Comparison of ENCODE assay signal across 29 mouse cellular contexts in genomic region chr6:108192632-108193031, GRCm38 (mm10). TPM values are rescaled to one million over a fixed set of nuclear protein-coding genes. Genes with fewer than 3 reads are reported as not detected.
DNase-seq lines count a peak whose midpoint lies in the region; ATAC-seq and TF ChIP-seq lines count a peak whose summit lies in the region.
"Had no signal": no experiment of that assay in that cellular context is flagged by ENCODE, and none has a peak within 500 bp of the region (broad histone marks: within the 10 kb centered on the region; RNA-seq: fewer than 3 reads in every experiment).

No protein-coding gene starts in this region.

- H3K4me3 ChIP-seq in spleen, adult 2 months (ENCODE audit: extremely low read depth, insufficient read depth, insufficient read length) = no peak overlapping the region
- no peak overlapping the region for H3K4me3 ChIP-seq in forebrain, embryonic 16.5 days (replicated peaks; ENCODE audit: low read length)
- H3K4me3 ChIP-seq: embryonic facial prominence, embryonic 12.5 days; gastrocnemius, adult 2 months; heart, embryonic 15.5 days; intestine, embryonic 15.5 days; limb, embryonic 12.5 days had no signal

- TF ChIP-seq POLR2A in spleen, adult 2 months (IDR thresholded peaks at IDR 0.05; ENCODE audit: low read depth, low read length) = no peak

- H3K9ac ChIP-seq in forebrain, embryonic 16.5 days (replicated peaks; ENCODE audit: low read depth, low read length) = no peak overlapping the region
- H3K9ac ChIP-seq: embryonic facial prominence, embryonic 12.5 days; heart, embryonic 15.5 days; intestine, embryonic 15.5 days; limb, embryonic 12.5 days; liver, postnatal 0 days had no signal

- ATAC-seq in forebrain, embryonic 16.5 days = no peak
- ATAC-seq: activated CD4-positive, CD25-positive, alpha-beta regulatory T cell, adult 4 months; hindbrain, embryonic 16.5 days; intestine, embryonic 15.5 days; liver, postnatal 0 days; lung, postnatal 0 days had no signal

- WGBS in spleen, adult 2 months = 8% methylated on average over 4 of the region's 4 CpGs
- 52% methylated on average over 4 of the region's 4 CpGs for WGBS in forebrain, embryonic 16.5 days

- intact Hi-C loops in heart, postnatal 36 days (cut with DNase I) = no loop called here

- no peak overlapping the region for H3K4me2 ChIP-seq in forebrain, embryonic 16.5 days (ENCODE audit: low read length)
- H3K4me2 ChIP-seq: embryonic facial prominence, embryonic 12.5 days; heart, embryonic 15.5 days; intestine, embryonic 15.5 days; limb, embryonic 12.5 days; liver, embryonic 11.5 days; midbrain, embryonic 11.5 days had no signal

- TF ChIP-seq CTCF in spleen, adult 2 months (IDR thresholded peaks at IDR 0.05; ENCODE audit: extremely low read depth, insufficient read depth, insufficient read length, insufficient replicate concordance) = no peak

- H3K4me1 ChIP-seq in spleen, adult 2 months (ENCODE audit: control insufficient read depth, insufficient read depth, insufficient read length) = peaks cover 9% of the 10 kb centered on the region; the same call in 1 of the 2 replicates
- H3K4me1 ChIP-seq in forebrain, embryonic 16.5 days (replicated peaks; ENCODE audit: control insufficient read depth, insufficient read depth, low read length) = no peaks in the 10 kb centered on the region
- H3K4me1 ChIP-seq: embryonic facial prominence, embryonic 12.5 days; heart, embryonic 15.5 days; intestine, embryonic 15.5 days; limb, embryonic 12.5 days had no signal

- H3K9me3 ChIP-seq in forebrain, embryonic 16.5 days (ENCODE audit: control insufficient read depth, low read length) = no peaks in the 10 kb centered on the region
- H3K9me3 ChIP-seq: embryonic facial prominence, embryonic 12.5 days; G1E; heart, embryonic 15.5 days; intestine, embryonic 15.5 days; limb, embryonic 12.5 days had no signal

- peak overlapping the region; percentile 87; the same call in 1 of the 2 replicates for H3K27ac ChIP-seq in spleen, adult 2 months (ENCODE audit: insufficient read depth, low read length)
- no peak overlapping the region for H3K27ac ChIP-seq in forebrain, embryonic 16.5 days (ENCODE audit: low read length)
- H3K27ac ChIP-seq: embryonic facial prominence, embryonic 12.5 days; gastrocnemius, adult 2 months; heart, embryonic 15.5 days; intestine, embryonic 15.5 days; limb, embryonic 12.5 days; stomach, postnatal 0 days had no signal

- no peaks in the 10 kb centered on the region for H3K27me3 ChIP-seq in spleen, adult 2 months (ENCODE audit: control insufficient read depth, insufficient read depth, low read length)
- no peaks in the 10 kb centered on the region for H3K27me3 ChIP-seq in forebrain, embryonic 16.5 days (replicated peaks; ENCODE audit: control insufficient read depth, insufficient read depth, low read length)
- H3K27me3 ChIP-seq: embryonic facial prominence, embryonic 12.5 days; heart, embryonic 15.5 days; intestine, embryonic 15.5 days; limb, embryonic 12.5 days had no signal

- peak; percentile 61 for DNase-seq in heart, adult 11 months
- DNase-seq in heart, postnatal 36 days = no peak
- peak; percentile 24 for DNase-seq in layer of hippocampus, adult 9-11 months
- no peak for DNase-seq in layer of hippocampus, postnatal 10 days (ENCODE audit: low spot score in 2 of 2)
- DNase-seq in B cell, adult 2 months = peak; percentile 76 to 79
- peak; percentile 50 to 73 for DNase-seq in spleen, adult 2 months (ENCODE audit: low read depth in 1 of 2, low spot score in 2 of 2)
- no peak for DNase-seq in MN1 (ENCODE audit: low spot score)
- DNase-seq: adrenal gland, postnatal 10 days; cerebellum, adult 11 months; cerebellum, postnatal 14 days; gastrocnemius, adult 2 months; heart, postnatal 4 days; kidney, adult 9 months; kidney, postnatal 4 days; liver, postnatal 0 days; right cerebral cortex, postnatal 14 days; thymus, adult 2 months had no signal

- H3K36me3 ChIP-seq in spleen, adult 2 months (ENCODE audit: control insufficient read depth, insufficient read depth, low read length) = no peaks in the 10 kb centered on the region
- H3K36me3 ChIP-seq in forebrain, embryonic 16.5 days (ENCODE audit: control insufficient read depth, insufficient read depth) = no peaks in the 10 kb centered on the region
- H3K36me3 ChIP-seq: embryonic facial prominence, embryonic 12.5 days; G1E; heart, embryonic 15.5 days; intestine, embryonic 15.5 days; limb, embryonic 12.5 days had no signal

RNA-seq across cellular contexts. Expression of gene Sumf1, which starts 7.2 kb away (rescaled TPM):
- total RNA-seq in heart, postnatal 36 days (2021) = 10 to 100 TPM; 14.6 to 15.2 TPM
- 10 to 100 TPM; 16.7 to 19.9 TPM for total RNA-seq in layer of hippocampus, postnatal 10 days (2021)
- polyA plus RNA-seq in spleen, adult 2 months (2012; rRNA removed) = 19.1 and 22.5 TPM in 2 replicates
- polyA plus RNA-seq in forebrain, embryonic 16.5 days (2015; fragmentation: Nextera tagmentation; extraction: Ambion mirVana) = 11.7 and 12.0 TPM in 2 replicates

RNA-seq across cellular contexts. Expression of gene Itpr1, which starts 20.3 kb away (rescaled TPM):
- 10 to 100 TPM; 39.1 to 46.2 TPM for total RNA-seq in heart, postnatal 36 days (2021)
- total RNA-seq in layer of hippocampus, postnatal 10 days (2021) = 10 to 100 TPM; 79.2 to 94.8 TPM
- polyA plus RNA-seq in spleen, adult 2 months (2012; rRNA removed) = 17.6 and 17.9 TPM in 2 replicates
- 15.0 and 18.2 TPM in 2 replicates for polyA plus RNA-seq in forebrain, embryonic 16.5 days (2015; fragmentation: Nextera tagmentation; extraction: Ambion mirVana)

Comparison
In these comparisons a context has a peak if more than half of its experiments do, and no peak if none do; other contexts are left out.
1. DNase-seq: peak in heart, adult 11 months (single experiment), layer of hippocampus, adult 9-11 months (single experiment), B cell, adult 2 months (2 of 2) and spleen, adult 2 months (2 of 2); none in heart, postnatal 36 days (0 of 2), layer of hippocampus, postnatal 10 days (0 of 2) and MN1 (single experiment).